Mouse (Mus musculus): ENCODE measurements around the gene Ranbp10.

The Ranbp10 gene

DNA sequence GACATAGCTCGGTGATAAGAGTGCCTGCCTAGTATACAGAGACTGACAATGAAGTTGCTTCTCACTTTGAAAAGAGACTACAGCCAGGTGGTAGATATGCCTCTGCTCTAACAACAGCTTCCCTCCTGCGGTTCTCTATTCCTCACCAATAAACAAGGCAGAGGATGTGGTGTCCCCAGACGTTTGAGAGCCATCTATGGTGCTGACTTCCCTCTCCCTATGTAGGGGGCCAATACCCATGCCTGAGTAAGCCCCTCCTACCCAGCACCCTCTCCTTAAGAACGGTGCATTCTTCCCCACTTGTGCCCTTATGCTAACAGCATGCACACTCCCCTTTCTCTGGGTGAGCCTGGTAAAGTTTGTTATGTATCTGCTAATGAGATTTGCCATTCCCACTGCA is 38.2 kb downstream of the Ranbp10 start:
- peak; percentile 40 to 46 for DNase-seq (ENCODE audit: low spot score in 2 of 2)

DNA sequence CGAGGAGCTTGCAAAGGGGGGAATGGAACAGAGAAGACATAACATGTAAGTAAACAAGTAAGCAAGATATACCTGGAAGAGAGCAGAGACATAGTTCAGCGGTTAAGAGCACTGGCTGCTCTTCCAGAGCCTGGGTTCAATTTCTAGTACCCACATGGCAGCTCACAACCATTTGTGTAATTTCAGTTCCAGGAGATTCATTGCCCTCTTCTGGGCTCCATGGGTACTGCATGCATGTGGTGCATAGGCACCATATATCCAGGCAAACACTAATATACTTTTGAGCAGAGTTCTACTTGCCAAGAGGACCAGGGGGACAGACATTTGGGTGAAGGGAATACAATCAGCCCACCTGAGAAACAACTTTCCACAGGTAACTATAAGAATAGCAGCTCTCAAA is 38.9 kb downstream of the Ranbp10 start:
- DNase-seq (ENCODE audit: low spot score in 2 of 2): peak; percentile 60 to 76

DNA sequence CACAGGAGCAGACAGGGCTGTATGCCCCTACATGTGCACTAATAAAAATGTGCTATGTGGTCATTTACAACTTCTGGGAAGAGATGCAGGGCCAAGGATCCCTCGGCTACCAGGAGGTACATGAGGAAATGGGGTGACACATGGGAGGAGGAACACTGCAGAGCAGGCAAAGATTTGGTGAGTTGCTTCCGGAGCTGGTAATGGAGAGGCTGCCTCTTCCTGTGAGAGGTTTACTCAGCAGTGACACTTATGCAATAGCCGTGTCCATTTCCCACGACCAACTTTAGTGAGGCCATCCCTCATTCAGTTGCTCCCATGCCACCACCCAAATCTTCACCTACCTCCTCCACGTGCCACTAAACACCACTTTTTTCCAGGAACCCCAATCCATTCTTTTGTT is 46.9 kb downstream of the Ranbp10 start:
- DNase-seq (ENCODE audit: low spot score in 2 of 2): no peak

DNA sequence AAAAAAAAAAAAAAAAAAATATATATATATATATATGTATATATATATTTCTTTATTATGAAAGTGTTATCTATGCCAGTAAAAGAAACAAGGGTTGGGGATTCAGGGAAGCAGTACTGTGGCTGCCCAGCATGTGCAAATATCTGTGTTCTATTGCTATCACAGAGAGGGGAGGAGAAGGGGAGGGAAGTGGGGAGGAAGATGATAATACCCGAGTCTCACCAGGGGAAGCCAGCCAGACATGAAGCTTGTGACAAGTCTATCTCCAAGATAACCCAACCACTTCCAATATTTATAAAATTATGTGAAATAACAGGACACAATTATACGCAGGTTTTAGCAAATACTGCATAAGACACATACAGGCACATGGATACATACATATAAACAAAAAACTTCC is 49.3 kb downstream of the Ranbp10 start:
- no peak for DNase-seq (ENCODE audit: low spot score in 2 of 2)

DNA sequence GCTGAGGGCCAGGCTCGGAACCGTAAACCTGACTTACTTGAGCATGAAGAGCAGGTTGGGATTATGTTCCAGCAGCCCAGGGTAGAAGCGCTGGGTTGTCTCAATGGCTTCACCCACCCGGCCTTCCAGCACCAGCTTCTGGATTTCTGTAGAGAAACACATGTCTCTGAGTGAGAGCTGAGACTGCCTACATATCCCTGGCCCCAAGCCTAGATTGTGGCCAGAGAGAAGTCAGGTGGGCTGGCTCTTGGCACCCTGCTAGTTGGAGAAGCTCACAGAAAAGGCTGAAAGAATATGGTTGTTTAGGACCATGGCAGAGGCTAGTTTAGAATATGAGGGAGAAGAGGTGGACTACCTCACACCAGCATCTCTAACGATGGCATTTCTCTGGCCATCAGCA is 52.7 kb downstream of the Ranbp10 start:
- no peak for DNase-seq (ENCODE audit: low spot score in 2 of 2)

DNA sequence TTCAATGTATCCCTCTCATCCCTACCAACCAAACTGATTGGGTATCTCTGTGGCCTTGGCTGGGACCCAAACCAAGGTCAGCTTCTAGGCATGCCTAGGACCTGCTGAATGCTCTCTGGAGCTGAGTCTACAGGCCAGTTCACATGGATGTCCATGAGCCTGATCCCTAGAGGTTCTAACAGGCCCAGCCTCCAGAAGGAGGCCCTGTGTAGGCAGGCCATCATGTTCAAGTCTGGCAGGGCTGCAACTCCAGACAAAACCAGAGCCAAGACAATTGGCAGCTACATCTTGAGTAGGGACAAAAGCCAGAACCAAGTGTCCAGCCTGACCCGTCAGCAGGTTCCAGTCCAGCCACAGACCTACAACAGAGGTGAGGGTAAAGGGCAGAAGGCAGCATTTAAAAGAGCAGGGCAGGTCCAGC is 53.7 kb downstream of the Ranbp10 start:
- no peak for DNase-seq (ENCODE audit: low spot score in 2 of 2)

DNA sequence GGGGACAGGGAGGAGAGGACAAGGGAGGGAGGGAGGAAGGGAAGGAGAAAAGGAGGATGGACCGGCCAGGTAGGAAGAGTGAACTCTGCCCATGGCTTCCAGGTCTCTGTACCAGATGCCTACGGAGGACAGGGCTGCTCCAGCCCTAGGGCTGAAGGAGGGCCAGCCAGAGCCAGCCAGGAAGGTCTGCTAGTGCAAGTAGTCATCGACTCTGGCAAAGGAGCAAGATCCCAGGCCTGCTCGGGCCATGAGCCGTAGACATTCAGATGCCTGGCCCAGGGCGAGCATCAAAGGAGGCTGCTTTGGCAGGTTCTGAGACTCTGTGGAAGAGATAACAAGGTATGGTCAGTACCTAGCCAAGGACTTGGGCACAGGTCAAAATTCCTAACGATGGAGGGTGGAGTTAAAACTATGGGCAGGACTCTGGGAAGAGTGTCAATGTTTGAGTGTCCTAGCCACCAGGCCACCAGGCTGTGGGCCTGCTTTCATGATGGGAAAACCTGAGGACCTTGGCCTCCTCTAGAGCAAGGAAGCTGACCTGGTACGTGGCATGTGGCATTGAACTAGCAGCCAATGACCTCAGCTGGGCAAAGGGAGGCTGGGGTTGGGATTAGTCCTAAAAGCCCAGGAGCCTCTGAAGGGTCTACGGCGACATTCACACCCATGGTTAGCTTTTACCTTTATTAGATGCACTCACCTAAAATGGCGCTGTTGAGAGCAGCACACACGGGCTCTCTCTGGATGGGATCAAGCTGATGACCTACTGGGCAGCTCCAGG is 55.6 kb downstream of the Ranbp10 start:
- DNase-seq (ENCODE audit: low spot score in 2 of 2): no peak

DNA sequence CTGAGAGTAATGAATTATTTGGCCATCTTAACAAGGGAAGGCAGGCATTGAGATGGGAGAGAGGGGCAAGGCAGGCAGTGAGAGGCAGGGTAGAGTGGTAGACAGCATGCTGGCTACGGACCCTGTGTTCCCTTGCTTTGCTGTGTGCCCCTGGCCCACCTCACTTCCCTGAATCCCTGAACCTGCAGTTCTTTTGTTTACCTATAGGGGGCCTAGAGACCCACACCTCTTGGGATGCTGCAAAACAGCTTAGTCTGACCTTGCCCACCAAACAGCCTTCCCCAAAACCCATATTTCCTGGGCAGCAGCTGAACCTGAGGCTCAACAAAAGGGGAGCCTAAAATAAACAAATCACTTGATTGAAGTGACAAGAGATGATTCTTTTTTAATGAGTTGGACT is 56.5 kb downstream of the Ranbp10 start:
- DNase-seq (ENCODE audit: low spot score in 2 of 2): peak in 1 of 2 experiments; percentile 49

DNA sequence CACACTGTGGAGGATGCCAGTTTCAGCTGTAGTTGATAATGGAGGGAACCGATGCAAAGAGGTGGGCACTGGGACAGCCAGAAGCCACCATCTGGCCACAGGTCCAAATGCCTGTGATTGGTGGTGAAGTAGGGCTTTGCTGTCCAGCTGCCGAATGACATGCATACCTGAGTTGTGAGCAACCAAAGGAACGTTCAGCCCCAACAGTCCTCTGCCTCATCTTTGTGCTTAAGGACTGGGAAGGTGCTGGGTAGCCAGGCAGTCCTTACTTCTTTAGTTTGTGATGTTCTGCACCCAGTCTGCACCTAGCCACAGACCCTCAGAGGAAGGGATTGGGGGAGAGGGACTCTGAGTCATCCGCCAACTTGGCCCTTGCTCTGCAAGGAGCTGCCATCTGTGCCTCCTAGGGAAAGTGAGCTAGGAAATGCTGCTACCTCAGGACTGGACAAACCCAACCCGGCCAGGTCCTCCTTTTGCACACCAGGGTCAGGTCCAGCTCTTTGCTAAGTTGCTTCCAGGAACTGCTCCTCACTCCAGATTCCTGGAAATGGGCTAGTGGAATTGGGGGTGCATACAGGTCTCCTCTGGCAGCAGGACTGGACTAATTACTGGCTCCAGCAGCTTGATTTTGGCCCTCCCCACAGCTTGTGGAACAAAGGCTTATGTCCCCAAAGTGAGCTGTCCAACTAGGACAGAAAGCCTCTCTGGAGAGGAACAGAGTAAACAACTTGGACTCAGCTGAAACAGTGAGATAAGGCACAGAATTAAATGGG is 58.5 kb downstream of the Ranbp10 start:
- no peak for DNase-seq (ENCODE audit: low spot score in 2 of 2)

DNA sequence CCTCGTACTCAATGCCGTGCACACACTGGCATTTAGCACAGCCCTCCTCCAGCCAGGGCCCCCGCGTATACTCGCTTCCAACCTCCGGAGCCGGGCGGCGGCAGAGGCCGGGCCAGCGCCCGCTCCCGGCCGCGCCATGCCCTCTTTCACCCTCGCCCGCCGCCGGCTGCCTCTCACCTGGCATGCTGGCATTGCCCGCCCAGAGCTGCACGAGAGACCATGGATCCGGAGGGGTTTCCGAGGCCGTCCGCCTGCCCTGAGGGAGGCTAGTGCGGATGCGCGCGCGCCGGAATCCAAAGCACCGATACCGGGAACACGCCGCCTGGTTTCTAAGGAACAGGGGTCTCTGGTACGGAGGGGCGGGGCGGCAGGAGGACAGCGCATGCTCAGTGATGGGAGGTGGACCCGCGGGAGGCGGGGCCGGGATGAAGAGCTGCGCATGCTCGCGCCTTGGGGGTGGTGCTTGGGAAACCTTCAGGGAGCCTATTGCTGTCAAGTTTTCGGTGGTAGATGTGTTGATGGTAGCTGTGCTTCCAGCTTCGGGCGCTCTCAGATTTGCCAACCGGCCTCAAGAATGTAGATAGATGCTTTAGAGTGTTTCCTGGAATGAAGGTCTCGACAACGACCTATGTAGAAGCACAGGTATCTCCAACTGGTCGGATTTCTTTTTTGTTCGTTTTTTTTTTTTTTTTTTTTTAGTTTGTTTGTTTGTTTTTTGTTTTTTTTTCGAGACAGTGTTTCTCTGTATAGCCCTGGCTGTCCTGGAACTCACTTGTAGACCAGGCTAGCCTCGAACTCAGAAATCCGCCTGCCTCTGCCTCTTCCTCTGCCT is 68.7 kb downstream of the Ranbp10 start, which contains the start of gene Gfod2:
TSS of gene Gfod2 (minus strand) at position 388 of the 832 bp plus-strand sequence.
- peak; percentile 95 to 98 for DNase-seq (ENCODE audit: low spot score in 2 of 2)

DNA sequence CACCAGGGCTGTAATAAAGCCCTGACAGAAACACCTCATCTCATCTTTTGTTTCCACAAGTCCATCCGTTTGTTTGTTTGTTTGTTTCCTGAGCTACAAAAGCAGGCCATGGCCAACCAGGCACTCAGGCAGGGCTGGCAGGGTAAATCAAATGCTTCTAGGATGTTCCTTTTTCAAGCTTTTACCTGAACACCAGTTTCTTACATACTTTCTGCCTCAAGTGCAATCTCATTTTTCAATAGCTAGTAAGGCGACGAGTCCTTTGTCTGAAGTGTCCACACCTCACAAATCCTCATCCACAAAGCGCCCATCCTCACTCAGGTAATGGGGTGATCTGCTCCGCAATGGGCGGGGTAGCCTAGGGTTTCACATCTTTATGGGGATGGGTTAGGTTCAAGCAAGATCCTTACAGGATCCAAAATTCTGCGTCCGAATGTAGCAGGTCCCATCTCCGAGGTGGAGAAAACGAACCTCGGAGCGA is 69.3 kb downstream of the Ranbp10 start:
- DNase-seq (ENCODE audit: low spot score in 2 of 2): no peak

DNA sequence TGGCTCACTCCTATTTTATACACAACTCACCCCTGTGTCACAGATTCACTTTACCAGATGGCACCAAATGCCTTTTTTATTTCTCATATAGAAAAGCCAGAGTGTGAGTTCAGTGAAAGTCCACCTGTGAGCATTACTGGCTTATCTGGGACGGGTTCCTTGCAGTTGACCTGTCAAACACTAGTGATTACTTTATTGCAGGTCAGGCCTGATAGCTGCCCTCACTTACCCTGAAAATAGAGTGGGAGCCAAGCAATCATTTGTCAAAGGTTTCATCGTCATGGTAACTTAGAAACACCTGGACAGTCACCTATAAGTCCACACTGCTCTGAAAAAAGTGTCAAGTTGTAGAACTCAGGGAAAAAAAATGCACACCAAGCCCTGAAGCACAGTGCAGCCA is 72.5 kb downstream of the Ranbp10 start:
- DNase-seq (ENCODE audit: low spot score in 2 of 2): no peak

DNA sequence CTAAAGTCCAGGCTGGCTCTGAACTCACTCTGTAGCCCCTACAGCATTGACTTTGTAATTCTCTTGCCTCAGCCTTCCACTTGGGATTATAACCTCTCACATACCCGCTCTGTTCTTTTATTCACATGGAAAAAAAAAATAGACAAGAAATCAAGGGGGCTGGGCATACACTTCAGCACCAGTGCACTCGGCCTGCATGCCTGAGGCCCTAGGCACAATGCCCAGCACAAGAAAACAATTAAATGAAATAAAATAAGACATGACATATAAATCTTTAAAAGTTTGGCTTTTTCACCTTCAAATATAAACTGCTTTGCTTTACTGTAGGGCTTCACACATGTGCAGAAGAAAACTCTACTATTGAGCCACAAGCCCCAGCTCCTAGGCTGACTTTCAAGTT is 73.2 kb downstream of the Ranbp10 start:
- no peak for DNase-seq (ENCODE audit: low spot score in 2 of 2)

DNA sequence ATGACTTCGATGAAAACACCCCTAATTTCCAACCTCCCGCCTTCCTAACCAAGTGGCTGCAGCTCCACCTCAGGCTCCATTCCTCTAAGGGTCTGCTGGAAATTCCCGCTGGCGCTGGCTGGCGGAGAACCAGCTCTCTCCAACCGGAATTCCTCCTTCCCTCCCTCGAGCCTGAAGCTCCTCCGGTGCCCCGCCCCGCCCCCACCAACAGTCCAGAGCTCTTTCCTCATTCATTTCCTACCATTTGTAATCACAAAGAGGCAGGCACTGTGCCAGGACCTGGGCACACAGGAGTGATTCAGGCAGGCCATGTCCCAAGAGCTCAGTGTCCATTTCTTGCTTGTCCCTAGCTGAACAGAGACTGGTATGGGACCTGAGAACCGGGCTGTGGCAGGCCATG is 76.5 kb downstream of the Ranbp10 start:
- DNase-seq (ENCODE audit: low spot score in 2 of 2): no peak

DNA sequence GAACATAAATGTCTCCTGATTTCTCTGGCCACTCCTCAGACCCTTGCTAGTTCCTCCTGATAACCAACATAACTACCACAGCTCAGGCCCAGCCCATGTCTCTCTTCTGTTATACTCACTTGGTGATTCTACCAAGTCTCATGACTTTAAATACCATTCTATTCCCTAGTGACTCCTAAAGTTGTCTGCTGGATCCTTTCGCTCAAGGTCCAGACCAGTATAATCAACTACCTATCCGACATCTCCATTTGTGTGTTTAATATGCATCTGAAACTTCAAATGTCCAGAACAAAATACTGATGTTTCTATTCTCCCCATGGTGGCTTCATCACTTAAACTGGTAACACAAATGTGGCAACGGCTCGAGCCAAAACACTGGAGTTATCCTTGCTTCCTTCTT is 83.8 kb downstream of the Ranbp10 start:
- DNase-seq (ENCODE audit: low spot score in 2 of 2): no peak

DNA sequence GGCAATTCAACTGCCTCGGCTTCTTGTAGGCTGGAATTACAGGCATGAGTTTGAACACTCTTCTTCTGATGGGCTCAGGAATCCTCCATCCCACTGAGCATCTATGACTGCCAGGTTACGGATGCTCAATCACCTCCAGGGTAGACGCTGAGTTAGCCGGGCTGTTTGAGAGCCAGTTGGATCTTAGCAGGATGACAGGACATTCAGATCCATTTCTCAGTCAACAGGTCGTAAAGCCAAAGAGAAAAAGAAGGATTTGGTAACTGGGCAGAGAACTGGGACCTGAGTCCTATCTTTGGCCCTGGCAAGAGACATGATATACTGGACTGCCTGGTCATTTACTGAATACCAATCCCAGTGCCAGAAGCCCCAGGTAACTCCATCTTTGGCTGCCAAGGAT is 87.9 kb downstream of the Ranbp10 start:
- no peak for DNase-seq (ENCODE audit: low spot score in 2 of 2)

DNA sequence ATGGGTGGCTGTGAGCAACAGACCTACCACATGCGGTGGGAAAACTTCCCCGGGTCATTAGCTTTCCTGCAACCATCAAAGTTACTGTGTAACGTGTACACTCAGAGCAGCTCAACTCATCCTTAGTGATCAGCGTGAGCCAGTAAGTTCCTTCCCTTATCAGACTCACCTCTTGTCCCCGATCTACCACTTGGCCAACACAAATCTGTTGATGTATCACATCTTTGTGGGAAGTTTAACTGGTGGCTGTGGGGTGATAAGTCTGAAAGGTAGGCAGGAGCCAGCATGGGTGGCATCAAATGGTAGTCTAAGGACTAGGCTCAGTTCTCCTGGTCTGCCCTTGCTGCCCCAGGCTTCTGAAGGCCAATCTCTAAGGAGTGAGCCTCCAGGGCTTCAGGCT is 95.0 kb downstream of the Ranbp10 start:
- DNase-seq (ENCODE audit: low spot score in 2 of 2): no peak

DNA sequence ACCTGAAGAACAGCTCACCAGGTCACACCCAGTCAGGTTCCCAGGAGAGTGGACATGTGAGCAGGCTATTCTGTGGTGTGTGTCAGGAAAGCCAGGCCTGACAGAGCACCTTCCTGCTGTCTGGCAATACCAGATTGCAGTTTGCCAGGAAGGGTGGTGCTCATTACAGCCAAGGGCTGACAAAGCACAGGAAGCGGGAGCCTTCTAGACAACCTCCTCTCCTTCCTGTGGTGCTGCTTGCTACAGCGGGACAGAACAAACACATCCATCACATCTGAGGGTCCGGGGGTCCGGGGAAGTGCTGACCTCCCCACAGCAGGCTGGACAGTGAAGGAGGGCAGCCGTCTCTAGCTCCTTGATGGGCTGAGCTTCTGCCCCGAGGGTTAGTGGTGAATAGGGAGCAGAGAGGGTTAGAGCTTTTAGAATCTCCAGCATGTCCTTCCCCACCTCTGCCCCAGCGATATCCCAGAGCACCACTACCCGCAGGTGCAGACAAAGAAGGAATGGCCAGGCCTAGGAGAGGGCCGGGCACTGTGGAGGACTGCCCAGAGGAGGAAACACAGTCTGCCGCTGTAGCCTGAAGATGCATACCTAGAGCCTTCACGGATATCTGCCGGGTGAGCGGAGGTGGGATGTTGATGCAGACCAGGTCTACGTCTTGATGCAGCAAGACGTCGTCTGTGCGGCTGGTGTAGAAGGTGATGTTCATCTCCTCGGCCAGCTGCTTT is 99.6 kb downstream of the Ranbp10 start:
- no peak for DNase-seq (ENCODE audit: low spot score in 2 of 2)

DNA sequence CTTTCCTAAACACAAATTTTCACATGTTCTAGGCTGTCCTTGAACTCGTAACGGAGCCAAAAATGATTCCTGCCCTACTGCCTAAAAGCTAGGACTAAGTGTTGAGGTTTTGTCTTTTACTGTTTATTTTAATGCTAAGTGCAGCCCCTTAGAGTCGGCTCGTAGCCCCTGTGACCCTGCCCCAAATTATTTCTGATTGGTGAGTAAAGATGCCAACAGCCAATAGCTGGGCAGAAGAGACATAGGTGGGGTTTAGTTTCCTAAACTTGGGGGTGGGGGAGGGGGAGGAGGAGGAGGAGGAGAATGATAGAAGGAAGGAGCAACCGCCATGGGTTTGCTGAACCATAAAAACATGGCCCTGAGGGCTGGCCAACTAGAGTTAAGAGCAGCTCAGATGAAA is 101.4 kb downstream of the Ranbp10 start:
- DNase-seq (ENCODE audit: low spot score in 2 of 2): no peak

DNA sequence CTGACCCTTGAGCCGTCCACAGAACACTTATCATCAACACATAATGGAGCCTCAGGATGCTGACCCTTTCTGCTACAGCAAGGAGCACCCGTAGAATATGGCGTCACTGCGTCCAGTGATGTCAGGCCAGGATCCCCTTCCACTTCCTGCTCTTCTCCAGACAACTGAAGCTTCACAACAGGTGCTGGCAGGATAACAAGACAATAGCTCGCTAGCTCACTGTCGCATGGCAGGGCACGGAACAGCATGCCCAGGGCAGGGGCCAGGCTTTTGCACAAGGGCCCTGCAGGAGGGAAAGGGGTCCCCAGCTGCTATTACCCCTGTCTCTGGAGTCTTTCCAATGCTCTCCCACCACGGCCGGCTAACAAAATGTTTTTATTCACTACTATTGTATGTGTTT is 104.3 kb downstream of the Ranbp10 start:
- DNase-seq (ENCODE audit: low spot score in 2 of 2): no peak

DNA sequence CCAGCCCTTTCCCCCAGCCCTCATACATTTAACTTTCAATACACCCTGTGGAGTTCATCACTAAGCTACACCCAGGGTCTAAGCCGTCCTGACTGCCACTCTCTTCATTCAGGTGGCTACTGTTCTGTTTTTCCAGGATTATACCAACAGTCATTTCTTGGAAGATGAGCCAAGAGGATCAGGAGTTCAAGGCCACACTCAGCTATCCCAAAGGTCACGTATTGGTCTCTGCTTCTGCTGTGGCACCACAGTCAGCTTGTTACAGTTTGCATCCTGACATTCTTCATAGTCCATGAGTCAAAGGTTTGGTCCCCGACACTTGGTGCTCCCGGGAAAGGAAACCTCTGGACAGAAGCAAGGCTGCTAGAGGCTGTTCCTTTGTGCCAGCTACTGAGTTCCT is 107.5 kb downstream of the Ranbp10 start:
- DNase-seq (ENCODE audit: low spot score in 2 of 2): no peak

Data from thymus, postnatal 10 days (tissue).